Mouse (Mus musculus) liver, embryonic 14.5 days (tissue): ENCODE data around the gene Pnrc2.

ENCODE experiments used
- CTCF ChIP-seq: IDR thresholded peaks from 2 replicates; pipeline ENCODE4 v1.5.1; 2016; ENCODE audit warnings: antibody characterized with exemption, low read depth, control low read depth
- EP300 ChIP-seq: IDR thresholded peaks from 2 replicates; pipeline ENCODE4 v1.6.1; 2016; ENCODE audit warnings: antibody characterized with exemption, low read depth

DNA sequence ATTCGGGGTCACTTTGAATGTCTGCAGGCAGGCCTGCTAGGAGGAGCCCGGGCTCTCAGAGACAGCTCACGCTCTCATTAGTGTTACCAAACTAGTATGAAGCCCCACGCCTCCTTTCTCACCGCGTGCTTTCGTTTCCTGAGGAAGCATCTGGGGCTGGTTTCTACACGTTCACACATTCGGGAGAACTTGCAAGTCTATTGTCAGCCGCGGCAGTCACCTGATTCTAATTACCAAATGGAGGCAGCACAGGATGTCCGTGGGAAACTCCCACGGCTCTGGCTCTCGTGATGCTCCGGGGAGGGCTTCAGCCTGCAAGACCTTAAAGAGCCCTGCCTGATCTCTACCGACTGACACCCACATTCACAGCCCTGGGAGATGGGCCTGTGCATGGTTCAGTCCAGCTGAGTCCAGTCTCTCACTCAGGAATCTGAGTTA, 3.0 kb upstream of the Pnrc2 start:
- TF ChIP-seq CTCF (no peak), EP300 (no peak)
